Mouse (Mus musculus) erythroblast, embryonic 14.5 days (primary cell): ENCODE measurements around the gene Car10. TPM values are rescaled to one million over a fixed set of nuclear protein-coding genes. Genes with fewer than 3 reads are reported as not detected.

Experiments used
- H3K27me3 ChIP-seq: 2 replicates; pipeline ENCODE4 v1.6.1; 2012; ENCODE audit warnings: inconsistent platforms; ENCODE audit not compliant: control insufficient read depth
- H3K36me3 ChIP-seq: 2 replicates; pipeline ENCODE4 v1.6.1; 2012; ENCODE audit warnings: mild to moderate bottlenecking, inconsistent platforms; ENCODE audit not compliant: control insufficient read depth
- H3K4me1 ChIP-seq: 2 replicates; pipeline ENCODE4 v1.6.1; 2012; ENCODE audit warnings: inconsistent platforms; ENCODE audit not compliant: control insufficient read depth
- H3K4me3 ChIP-seq: replicated peaks from 2 replicates; pipeline ENCODE3; 2012; ENCODE audit warnings: moderate library complexity, mild to moderate bottlenecking, inconsistent platforms
- H3K9me3 ChIP-seq: 2 replicates; pipeline ENCODE4 v1.6.1; 2012; ENCODE audit warnings: low read length, inconsistent platforms, mixed read lengths; ENCODE audit not compliant: control insufficient read depth
- GATA1 ChIP-seq: IDR thresholded peaks from 2 replicates; pipeline ENCODE4 v1.6.1; 2012; ENCODE audit warnings: low read length, inconsistent platforms, mixed read lengths
- TAL1 ChIP-seq: IDR thresholded peaks from 3 replicates; pipeline ENCODE4 v1.6.1; 2012; ENCODE audit warnings: low read length, inconsistent platforms, mixed read lengths
- polyA plus RNA-seq: library from polyadenylated mRNA; stranded (reverse); fragments of >175 nt; gene quantifications from 2 replicates; pipeline ENCODE4 v1.2.3, GENCODE M21; 2012

Gene Car10
- polyA plus RNA-seq, 1 experiment, result not detected

GRCm38 (mm10) chr11:93562330-93562865 is 464.6 kb downstream of the Car10 start:
- H3K4me1 ChIP-seq, result no peaks in the 10 kb centered on the region
- no peaks in the 10 kb centered on the region for H3K36me3 ChIP-seq
- H3K4me3 ChIP-seq, result no peak overlapping the region
- TF ChIP-seq GATA1, result no peak
- TF ChIP-seq TAL1, result no peak
- peaks cover 3% of the 10 kb centered on the region; the same call in 1 of the 2 replicates for H3K9me3 ChIP-seq
- H3K27me3 ChIP-seq, result no peaks in the 10 kb centered on the region

DNA sequence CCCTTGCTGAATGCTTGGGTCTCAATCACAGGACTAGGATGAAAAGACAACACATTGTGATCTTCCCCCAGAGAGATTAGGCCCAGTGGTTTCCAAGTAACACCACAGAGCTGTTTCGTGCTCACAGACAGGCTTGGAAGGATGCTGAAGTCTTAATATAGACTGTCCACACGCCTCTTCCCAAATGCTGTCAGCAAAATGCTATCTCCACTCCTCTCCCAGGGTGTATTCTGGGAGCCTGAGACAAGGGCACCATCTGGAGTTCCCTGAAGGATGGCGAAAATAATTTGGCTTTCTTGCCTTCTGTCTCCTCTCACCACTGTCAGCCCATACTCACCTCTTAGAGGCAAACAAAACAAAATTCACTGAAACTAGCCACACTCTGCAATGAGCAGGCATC is 467.9 kb downstream of the Car10 start:
- Histone ChIP-seq H3K4me1 (no peaks in the 10 kb centered on the region), H3K9me3 (peaks cover 3% of the 10 kb centered on the region; the same call in 1 of the 2 replicates), H3K4me3 (no peak overlapping the region), H3K27me3 (no peaks in the 10 kb centered on the region), H3K36me3 (no peaks in the 10 kb centered on the region)
- TF ChIP-seq GATA1, result no peak
- no peak for TF ChIP-seq TAL1

- TF ChIP-seq TAL1 (no peak), GATA1 (no peak)
- no peaks in the 10 kb centered on the region for H3K4me1 ChIP-seq
- H3K9me3 ChIP-seq, result peaks cover 2% of the 10 kb centered on the region; the same call in 1 of the 2 replicates
- no peaks in the 10 kb centered on the region for H3K27me3 ChIP-seq
- no peak overlapping the region for H3K4me3 ChIP-seq
- H3K36me3 ChIP-seq, result no peaks in the 10 kb centered on the region
Observed at GRCm38 (mm10) chr11:93571917-93572641, 474.3 kb downstream of the Car10 start.

DNA sequence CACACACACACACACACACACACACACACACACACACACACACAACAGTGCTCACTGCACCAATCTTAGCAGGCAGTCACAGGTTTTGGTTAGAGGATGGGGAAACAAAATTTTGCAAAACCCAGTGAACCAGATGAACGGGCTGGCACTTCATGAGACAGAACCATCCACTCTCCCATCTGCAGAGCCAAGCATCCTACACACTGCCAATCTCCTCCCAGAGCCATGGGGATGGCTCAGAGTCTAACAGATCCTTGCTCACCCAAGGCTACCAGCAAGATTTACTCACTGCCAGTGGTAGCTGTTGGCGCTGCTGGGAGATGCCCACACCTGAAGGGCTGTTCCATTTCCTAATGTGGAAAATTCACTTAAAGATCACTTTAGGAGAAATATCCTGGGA is 479.6 kb downstream of the Car10 start:
- H3K4me3 ChIP-seq, result no peak overlapping the region
- TF ChIP-seq TAL1 (no peak), GATA1 (no peak)
- peaks cover 3% of the 10 kb centered on the region; the same call in 1 of the 2 replicates for H3K9me3 ChIP-seq
- H3K4me1 ChIP-seq, result no peaks in the 10 kb centered on the region
- H3K36me3 ChIP-seq, result no peaks in the 10 kb centered on the region
- no peaks in the 10 kb centered on the region for H3K27me3 ChIP-seq

DNA sequence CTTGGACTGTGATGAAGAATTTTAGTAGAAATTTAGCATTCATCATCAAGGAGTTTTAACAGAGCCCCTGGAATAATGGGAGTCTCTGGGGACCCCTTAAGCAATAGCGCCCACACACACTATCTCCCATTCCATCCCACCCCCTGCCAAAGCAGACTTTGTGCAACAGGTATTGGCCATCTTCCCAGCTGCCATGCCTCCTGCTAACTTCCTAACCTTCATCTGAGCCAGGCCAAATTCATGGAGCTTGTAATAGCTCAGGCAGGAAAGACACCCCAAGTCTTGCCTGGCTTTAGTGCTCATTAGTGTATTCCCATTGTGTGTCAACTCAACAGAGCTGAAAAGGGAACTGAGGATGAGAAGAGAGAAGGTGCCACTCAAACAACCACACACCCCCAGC is 481.8 kb downstream of the Car10 start:
- Histone ChIP-seq H3K4me3 (no peak overlapping the region), H3K27me3 (no peaks in the 10 kb centered on the region), H3K9me3 (peaks cover 5% of the 10 kb centered on the region; the same call in 1 of the 2 replicates), H3K4me1 (no peaks in the 10 kb centered on the region), H3K36me3 (no peaks in the 10 kb centered on the region)
- no peak for TF ChIP-seq GATA1
- TF ChIP-seq TAL1, result no peak

GRCm38 (mm10) chr11:93581326-93581725 is 483.5 kb downstream of the Car10 start:
- no peaks in the 10 kb centered on the region for H3K36me3 ChIP-seq
- H3K4me3 ChIP-seq, result no peak overlapping the region
- H3K4me1 ChIP-seq, result no peaks in the 10 kb centered on the region
- no peaks in the 10 kb centered on the region for H3K27me3 ChIP-seq
- peaks cover 7% of the 10 kb centered on the region; the same call in 1 of the 2 replicates for H3K9me3 ChIP-seq
- TF ChIP-seq GATA1 (no peak), TAL1 (no peak)

- Histone ChIP-seq H3K27me3 (no peaks in the 10 kb centered on the region), H3K4me3 (no peak overlapping the region), H3K36me3 (no peaks in the 10 kb centered on the region), H3K4me1 (no peaks in the 10 kb centered on the region), H3K9me3 (peaks cover 4% of the 10 kb centered on the region; the same call in 1 of the 2 replicates)
- no peak for TF ChIP-seq GATA1
- TF ChIP-seq TAL1, result no peak
Observed at GRCm38 (mm10) chr11:93587788-93588187, 490.0 kb downstream of the Car10 start.

DNA sequence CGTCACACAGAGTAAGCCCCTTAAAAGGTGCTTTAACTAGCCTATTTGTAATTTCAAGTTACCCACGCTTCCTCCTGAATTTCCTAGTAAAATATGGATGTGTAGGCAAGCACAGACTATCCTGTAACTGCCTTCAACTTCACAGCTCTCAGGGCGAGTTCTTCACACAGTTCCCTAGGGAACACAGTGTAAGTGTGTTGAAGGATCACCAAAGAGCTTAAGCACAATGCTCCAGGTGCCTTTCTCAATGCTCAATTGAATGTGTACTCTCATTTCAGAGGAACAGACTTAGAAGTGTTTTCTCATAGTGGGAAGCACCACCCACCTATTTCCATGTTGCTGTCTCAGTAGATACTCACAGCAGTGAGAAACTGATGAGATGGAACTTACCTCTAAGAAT is 492.8 kb downstream of the Car10 start:
- Histone ChIP-seq H3K36me3 (no peaks in the 10 kb centered on the region), H3K4me3 (no peak overlapping the region), H3K27me3 (no peaks in the 10 kb centered on the region), H3K4me1 (no peaks in the 10 kb centered on the region), H3K9me3 (peaks cover 5% of the 10 kb centered on the region; the same call in 1 of the 2 replicates)
- no peak for TF ChIP-seq GATA1
- no peak for TF ChIP-seq TAL1

- Histone ChIP-seq H3K4me3 (no peak overlapping the region), H3K27me3 (no peaks in the 10 kb centered on the region), H3K9me3 (peaks cover 2% of the 10 kb centered on the region; the same call in 1 of the 2 replicates), H3K36me3 (no peaks in the 10 kb centered on the region), H3K4me1 (no peaks in the 10 kb centered on the region)
- TF ChIP-seq GATA1, result no peak
- no peak for TF ChIP-seq TAL1
Observed at GRCm38 (mm10) chr11:93594033-93594432, 496.2 kb downstream of the Car10 start.
